Mouse (Mus musculus): ENCODE measurements around the gene Hacd1.
"Not testable (repeated sequence)": the region's sequence is repeated elsewhere in the genome, so short reads cannot be mapped to it uniquely, and the experiment has no call there.

The Hacd1 gene

DNA sequence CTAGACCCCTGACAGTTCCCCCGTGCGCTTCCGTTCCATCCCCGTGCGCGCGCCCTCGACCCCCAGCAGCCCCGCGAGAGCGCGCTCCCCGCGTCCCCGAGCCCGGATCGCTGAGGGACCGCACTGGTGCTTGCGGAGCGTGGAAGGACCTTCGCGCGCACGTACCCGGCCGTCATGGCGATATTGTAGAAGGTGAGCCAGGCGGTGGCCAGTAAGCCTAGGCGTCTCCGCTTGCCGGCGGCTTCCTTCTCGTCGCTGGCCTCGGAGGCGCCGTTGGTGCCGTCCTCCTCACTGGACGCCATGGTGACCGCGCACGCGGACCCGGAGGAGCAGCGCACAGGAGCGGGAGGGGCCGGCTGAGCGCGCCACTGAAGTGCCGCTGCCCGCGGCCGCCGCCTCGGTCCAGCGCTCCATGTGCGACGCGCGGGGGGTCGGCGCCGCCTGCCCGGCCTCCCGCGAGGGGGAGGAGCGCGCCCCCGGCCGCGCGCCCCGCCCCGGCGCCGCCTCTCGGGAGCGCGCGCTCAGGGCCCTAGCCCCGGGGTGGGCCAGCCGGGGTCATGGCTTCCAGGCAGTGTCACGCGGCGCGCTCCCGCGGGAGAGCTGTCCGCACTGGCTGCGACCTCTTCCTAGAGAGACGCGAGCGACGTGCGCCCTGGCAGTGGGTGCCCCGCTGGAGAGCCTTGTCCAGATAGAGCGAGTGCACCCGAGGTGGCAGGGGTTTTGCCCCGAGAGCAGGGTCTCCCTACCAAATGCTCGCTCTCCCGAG is at the start of gene Hacd1:
Gene Hacd1, minus strand, starts transcription at position 570 of the 766 bp plus-strand sequence.
- DNase-seq: peak; percentile 82 to 87

- DNase-seq: no peak
Observed at GRCm38 (mm10) chr2:14103924-14104323, 48.0 kb upstream of the Hacd1 start.

GRCm38 (mm10) chr2:14102603-14103002 is 46.7 kb upstream of the Hacd1 start:
- no peak for DNase-seq

GRCm38 (mm10) chr2:14100533-14100932 is 44.6 kb upstream of the Hacd1 start:
- no peak for DNase-seq

DNA sequence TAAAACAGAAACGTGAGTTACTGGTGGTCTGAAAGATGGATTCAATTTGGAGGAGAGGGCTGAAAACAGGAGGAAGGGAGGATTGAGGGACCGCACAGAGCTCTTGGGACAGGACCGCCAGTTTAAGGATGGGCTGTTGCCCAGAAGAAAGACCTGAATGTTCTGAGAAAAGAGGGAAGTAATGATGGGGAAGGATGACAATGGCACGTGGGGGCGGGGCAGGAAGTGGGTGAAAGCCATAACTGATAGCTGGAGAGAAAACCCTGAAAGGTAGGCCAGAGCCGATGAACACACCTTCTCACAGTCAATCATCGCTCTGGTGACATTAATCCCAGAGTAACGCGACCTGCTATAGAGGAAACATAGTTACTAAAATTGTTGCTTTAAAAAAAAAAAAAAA is 22.6 kb upstream of the Hacd1 start:
- DNase-seq: not testable (repeated sequence)

- no peak for DNase-seq
Observed at GRCm38 (mm10) chr2:14074221-14074901, 18.4 kb upstream of the Hacd1 start.

DNA sequence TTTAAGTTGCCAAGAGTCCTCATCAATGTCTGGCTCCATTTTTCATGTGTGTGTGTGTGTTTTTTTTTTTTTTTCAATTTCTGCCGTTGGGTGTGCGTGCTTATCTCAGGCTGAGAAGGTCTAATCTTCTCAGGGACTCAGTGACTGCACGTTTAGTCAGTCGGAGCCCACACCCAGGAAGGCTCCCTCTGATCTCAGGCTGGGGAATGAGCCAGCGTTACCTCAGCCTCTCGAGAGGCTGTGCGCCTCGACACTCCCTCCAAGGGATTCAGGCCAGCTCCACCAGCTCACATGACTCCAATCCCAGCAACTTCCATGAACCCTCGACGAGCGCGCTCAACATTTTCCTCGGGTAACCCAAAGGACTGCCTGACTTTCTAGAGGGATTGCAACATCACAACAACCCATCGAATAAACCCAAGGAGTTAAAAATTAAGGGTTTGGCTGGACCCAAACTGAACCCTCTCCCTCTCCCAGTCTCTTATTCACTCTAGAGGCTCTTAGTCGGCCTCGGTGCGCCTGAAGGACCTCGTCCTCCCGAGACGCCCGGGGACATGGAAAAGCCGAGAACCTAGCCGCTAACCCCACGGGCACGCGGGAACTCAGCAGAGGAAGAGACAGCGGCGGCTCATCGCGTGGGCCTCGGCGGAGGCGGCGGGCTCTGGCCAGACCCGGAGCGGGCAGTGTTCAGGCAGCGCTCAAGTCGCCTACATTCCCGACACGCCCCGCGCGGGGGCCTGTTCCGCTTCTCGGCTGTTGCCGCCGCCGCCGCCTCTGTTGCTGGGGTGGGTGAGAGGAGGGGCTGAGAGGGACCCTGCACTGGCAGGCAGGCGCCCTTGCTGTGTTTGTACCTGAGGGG is 17.7 kb upstream of the Hacd1 start, which contains the start of gene Stam:
Gene Stam, plus strand, starts transcription at position 737 of the 859 bp plus-strand sequence.
- DNase-seq: peak; percentile 90 to 94

DNA sequence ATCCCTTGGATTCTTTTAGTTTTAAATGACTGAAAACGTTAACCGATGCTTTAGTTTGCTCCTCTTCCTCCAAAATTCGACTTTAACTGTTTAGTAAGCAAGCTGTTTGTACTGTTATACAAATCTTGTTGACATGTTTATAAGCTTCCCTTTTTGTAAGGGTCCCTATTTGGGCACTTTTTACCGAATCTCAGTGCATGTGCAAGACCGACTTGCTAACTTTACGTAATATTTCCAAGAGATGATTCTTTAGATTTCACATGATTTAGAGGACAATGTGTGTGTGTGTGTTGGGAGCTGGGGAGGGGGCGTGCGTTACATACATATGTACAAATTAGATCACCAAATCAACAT is 17.1 kb upstream of the Hacd1 start:
- no peak for DNase-seq

GRCm38 (mm10) chr2:14070466-14070865 is 14.5 kb upstream of the Hacd1 start:
- no peak for DNase-seq

DNA sequence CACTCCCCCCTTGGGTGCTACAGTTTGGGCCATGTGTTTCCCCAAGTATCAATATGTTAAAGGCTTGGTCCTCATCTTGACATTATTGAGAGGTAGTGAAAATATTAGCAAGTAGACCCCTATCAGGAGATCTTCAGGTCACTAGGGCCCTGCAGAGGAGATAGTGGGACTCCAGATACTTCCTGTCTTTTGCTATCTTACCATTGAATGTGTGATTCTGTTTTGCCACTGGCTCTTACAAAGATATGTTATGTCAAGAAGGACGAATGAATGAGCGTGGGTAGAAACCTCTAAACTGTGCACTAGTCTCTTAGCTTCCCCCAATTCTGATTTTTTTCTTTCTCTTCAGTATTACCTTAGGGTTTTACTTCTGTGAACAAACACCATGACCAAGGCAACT is 13.1 kb upstream of the Hacd1 start:
- DNase-seq: no peak

GRCm38 (mm10) chr2:14065704-14066650 is 10.0 kb upstream of the Hacd1 start:
- DNase-seq: no peak

GRCm38 (mm10) chr2:14055168-14055565 is 768 bp downstream of the Hacd1 start:
- peak; percentile 70 to 82 for DNase-seq

GRCm38 (mm10) chr2:14054716-14055115 is 1.2 kb downstream of the Hacd1 start:
- DNase-seq: no peak

DNA sequence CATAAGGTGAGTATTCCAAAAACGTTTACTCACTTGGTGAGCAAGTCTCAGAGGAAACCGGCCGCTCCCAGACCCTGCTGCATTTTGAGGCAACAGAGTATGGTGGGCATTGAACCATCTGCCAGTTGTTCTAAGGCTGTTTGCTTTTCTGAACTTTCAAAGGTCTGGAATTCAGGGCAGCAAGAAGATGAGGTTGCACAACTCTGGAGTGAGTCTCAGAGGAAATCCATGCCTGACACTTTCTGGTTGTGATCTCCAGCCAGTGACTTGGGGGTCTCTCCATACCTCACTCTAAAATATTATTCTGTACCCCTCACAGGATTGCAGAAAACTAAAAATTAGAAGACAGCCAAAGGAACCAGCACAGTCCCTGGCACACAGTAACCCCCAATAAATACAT is 1.8 kb downstream of the Hacd1 start:
- DNase-seq: no peak

DNA sequence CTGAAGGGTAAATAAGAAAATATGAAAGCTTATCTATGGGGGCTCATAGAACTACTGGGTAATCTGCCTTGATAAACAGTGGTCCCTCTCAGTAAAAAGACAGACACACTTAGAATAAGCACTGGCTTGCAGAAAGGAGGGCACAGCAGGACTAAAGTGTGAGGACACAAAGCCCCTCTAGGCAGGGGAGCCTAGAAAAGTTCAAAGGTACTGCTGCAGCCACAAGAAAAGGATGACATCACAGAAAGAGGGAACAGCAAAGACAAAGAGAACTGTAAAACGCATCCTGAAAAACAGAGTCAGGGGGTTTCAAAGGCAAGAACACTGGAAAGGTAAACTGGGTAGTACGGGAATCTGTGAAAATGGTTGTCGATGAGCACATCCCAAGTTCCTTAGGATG is 2.3 kb downstream of the Hacd1 start:
- DNase-seq: no peak

GRCm38 (mm10) chr2:14048808-14049207 is 7.1 kb downstream of the Hacd1 start:
- no peak for DNase-seq

DNA sequence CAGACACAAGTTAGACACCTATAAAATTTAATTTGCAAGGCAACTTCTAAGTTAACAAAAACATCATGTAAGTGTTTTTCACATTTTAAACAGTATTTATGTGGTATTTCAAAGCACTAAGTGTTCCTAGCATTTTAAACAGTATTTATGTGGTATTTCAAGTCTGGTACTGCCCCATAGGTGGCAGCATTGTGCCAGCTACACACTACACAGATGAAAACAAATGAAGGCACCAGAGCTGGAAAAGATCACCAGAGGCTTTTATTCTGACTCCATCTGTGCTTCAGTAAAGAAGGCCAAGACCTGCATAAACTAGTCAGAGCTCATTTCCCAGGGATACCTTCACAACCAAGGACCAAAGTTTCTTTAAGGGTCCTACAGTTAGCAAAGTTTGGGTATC is 7.6 kb downstream of the Hacd1 start:
- DNase-seq: peak; percentile 72 to 88

- peak in 1 of 2 experiments; percentile 26 for DNase-seq
Observed at GRCm38 (mm10) chr2:14043577-14044170, 12.3 kb downstream of the Hacd1 start.

DNA sequence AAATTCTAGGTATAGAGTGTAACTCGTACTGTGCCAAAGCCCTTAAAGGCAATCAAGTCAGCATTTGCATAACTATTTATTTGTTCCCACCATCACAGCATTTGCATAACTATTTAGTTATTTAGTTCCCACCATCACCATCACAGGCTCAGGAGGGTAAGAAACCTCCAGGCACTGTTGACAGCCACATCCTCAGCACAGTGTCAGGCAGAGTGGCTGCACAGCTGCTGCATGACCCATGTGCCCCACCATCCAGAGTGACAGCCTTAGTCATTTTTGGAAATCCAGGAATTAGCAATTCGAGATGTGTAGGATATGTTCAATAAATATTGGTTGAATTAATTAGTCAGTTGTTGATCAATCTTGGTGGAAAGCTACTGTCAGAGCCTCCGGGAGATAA is 12.9 kb downstream of the Hacd1 start:
- no peak for DNase-seq

GRCm38 (mm10) chr2:14041249-14041648 is 14.7 kb downstream of the Hacd1 start:
- DNase-seq: no peak

DNA sequence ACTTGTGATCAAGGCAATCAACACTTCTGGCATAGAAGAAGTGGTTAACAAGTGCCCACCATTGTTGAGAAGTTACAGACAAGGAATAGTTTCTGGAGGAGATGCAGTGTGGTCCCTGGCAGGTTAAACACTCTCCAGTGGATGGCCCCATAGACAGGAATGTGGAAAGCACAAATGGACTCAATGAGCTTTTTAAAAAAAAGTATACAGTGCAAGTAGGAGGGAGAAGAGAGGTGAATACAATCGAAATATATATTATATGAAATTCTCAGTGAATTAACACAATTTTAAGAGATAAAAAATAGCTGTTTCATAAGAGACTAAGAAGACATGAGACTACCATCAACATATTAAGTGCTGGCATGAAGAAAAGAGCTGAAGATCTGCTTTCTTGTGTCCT is 36.7 kb downstream of the Hacd1 start:
- no peak for DNase-seq

DNA sequence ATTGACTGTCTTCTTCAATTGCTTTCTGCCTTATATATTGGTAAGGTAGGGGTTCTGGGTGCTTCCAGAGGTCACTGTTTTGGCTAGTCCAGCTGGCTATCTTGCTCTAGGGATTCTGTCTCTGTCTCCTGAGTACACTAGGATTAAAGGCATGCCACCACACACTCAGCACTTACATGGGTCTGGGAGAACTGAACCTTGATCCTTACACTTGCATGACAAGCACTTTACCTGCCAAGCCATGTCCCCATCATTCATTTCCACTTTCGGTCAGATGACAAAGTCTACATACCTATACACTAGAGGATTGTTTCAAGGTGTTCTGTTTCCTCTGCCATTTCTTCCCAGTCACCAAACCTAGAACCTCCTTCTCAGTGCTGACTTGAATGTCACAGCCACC is 50.8 kb downstream of the Hacd1 start:
- peak; percentile 0 to 7 for DNase-seq

Measured in kidney, postnatal 36 days (tissue).